Mouse (Mus musculus) kidney, postnatal 4 days (tissue): Measurements from ENCODE around the gene Traf5.

Source experiments
- DNase-seq, 2 experiments: peaks; one replicate each; pipeline ENCODE4 v3.0.0; 2021; ENCODE audit warnings: mixed read lengths in 2 of 2

Traf5 gene

DNA sequence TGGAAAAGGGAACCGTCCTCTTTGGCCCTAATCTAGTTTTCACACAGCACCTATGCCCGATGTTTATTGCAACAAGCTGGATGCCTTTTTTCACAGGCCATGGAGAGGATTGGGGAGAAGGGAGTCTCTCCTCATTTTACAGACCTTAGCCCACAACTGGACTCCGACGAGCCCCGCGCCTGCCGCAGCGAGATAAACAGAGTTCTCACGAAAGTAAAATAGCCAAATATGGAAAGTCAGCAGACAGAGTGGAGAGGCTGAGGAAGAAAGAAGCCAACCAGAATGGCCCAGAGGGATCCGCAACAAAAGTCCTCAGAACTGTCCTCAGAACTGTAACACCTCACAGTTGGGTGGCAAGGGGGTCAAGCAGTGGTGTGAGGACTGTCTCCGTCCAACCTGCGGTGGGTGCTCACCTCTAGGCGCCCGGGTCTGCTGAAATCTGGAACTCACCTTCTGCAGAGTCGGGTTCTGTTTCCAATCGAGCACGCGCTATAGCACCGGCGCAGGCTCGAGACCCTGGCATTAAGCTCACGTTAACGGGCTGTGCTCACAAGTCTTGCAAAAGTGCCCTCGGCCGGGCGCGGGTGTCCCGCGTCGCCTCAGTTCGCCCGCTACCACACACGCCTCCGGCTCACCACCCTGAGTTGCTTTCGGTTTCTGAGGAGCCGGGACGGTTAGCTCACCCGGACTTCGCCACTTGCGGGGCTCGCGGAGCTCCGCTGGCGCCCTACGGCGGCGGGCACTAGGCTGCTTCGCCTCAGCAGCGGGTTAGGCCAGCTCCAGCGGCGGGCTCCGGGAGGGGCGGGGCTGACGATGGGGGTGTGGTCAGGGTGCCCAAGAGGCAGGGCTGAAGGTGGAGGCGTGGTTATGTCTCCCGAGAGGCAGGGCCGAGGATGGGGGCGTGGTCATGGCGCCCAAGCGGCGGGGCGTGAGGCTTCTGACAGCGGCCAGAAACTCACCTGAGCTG, at the start of gene Traf5:
Gene Traf5, minus strand, starts transcription at position 754 of the 967 bp plus-strand sequence.
- DNase-seq, result peak; percentile 99

DNA sequence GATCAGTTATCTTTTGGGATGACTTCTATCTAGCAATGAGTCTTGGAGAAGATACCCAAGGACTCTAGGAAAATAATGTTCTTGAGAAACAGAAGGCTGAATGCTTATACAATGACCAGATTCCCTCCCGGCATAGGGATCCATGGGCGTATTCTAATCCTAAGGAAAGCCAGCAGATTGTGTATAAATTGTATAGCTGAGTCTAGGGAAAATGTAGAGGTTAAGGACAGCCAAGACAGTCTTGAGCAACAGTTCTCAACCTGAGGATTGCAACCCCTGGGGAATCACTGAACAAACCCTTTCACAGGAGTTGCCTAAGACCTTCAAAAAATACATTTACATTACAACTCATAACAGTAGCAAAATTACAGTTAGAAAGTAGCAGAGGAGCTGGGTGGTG, 48.0 kb upstream of the Traf5 start:
- no peak for DNase-seq

DNA sequence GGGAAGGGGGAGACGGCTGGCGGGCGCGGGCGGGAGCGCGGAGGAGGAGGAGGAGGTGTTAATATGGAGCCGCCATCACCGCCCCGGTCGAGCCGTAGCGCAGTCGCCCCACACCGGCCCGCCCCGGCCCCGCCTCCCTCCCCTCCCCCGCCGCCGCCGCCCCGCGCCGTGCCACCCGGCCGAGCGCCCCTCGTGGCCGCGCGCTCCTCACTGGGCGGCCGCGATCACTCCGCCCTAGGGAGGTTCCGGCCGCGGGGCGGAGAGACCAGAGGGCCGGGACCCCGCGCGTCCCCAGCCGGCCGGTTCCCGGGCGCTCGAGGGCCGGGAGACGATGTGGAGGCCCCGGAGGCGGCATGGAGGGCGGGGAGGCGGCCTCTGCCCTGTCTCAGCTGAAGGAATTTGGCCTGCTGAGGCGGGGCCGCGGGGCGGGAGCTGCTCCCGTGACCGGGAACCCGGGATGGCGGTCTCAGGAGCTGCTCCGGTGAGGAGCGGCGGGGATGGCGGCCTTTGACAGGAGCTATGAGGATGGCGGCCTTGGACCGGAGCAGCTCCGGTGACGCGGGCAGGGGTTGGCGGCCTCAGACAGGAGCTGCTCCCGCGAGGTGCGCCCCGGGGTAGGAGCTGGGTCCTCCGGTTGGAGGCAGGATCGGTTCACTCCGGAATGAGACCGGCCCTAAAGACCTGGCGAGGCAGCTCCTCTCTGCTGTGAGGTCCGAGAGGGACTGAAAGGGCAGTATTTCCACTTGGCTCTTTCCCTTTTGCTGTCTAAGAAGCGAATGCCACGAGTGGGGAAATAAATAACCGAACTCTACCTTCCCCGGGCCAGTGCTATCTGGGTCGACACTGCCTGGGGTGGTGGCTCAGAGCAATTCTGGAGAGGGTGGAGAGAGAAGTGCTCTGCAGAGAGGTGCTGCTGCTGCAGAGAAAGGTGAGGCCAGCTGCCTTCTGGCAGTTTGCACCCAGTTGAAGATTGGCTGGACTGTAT, 45.9 kb upstream of the Traf5 start, which contains the start of gene Rcor3:
Gene Rcor3, minus strand, starts transcription at position 137 of the 985 bp plus-strand sequence.
- peak; percentile 83 to 91 for DNase-seq

DNA sequence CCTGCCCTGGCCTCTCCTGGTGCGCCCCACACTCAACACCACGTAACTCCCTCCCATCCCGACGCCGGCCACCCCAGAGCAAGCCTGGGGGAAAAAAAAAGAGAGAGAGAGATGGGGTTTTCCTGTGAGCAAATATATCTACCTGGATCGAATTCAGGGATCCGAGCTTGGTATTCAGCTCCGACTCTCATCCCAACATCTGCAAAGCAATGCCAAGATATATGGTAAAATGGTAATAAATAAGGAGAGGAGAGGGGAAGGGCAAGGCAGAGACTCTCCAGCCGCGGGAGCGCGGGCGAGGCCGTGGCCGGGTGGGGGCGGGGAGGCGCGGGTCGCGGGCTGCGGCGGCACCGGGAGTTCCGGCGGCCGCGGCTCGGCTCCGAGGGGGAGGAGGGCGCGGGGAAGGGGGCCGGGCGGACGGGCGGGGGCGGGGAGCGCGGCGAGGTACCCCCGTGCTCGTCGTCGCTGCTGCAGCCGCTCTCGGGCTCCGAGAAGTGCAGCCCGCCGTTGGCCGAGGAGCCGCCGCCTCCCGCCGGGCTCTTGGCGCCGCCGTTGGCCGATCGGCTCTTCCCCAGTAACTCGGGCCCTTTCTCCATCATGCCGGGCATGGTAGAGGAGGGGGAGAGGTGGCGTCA, 45.0 kb upstream of the Traf5 start:
- DNase-seq, result peak; percentile 64 to 72

DNA sequence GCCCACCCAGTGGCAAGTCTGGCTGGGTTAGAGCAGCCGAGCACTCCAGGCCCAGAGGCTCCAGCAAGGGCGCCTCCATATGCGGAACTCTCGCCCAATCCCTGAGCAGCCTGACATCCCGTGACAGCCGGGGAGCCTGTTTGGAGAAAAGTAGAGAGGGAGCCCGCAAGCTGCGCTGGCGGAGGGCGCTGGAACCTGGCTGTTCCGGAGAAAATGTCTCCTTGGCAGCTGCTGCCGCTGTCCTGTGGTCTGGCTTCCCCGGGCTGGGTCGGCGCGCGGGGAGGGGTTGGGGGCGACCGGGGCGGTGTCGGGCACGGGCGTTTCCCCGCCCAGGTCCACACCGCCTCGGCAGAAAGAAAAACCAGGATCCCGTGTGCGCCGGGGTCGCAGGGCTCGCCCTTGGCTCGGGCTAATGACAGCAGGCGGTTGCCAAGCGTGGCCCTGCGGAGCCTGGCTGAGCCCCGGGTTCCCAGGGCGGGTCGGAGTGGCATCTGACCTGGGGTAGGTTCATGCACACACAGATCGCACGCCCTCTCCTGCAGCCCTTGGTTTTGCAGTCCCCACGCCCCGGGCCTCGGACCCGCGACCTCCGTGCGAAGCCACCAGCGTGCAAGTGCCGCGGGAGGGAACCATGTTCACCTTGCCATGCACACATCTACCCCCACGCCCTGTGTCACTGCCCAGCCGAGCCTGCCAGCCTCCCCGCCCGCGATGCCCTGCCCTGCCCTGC, 44.4 kb upstream of the Traf5 start:
- DNase-seq, result peak; percentile 84 to 91

DNA sequence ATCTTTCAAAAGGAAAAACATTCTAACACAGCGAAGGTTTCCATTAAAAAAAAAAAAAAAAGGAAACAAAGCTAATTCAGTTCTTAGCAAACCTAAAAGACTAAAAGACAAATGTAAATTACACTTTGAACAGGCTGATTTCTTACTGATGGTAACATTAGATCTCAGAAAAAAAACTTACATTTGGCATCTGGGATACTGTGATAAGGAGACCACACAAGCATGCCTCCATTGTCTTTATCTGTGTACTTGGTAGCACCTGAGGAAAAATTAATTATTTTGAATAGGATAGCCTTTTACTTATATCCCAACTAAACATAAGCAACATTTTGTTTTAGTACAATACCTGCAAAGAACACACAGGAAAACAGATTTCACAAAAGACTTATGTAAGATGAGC, 37.8 kb upstream of the Traf5 start:
- no peak for DNase-seq

DNA sequence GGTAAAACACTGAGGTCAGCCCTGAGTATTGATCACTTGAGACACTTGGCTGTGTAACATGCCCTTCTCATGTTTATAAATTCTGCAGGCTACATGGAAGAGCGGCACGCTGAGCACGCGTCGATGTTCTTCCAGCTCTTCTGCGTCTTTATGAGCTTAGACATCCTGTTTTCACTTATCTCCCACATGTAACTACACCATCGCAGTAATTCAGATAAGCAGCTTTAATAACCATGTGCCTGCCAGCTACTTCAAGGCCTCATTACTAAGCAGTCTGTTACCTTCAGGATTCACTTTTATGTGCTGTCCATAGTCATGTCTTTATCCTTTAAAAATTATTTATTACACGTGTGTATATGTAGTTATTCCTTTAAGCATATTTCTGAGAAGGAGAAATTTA, 36.0 kb upstream of the Traf5 start:
- DNase-seq, result no peak

DNA sequence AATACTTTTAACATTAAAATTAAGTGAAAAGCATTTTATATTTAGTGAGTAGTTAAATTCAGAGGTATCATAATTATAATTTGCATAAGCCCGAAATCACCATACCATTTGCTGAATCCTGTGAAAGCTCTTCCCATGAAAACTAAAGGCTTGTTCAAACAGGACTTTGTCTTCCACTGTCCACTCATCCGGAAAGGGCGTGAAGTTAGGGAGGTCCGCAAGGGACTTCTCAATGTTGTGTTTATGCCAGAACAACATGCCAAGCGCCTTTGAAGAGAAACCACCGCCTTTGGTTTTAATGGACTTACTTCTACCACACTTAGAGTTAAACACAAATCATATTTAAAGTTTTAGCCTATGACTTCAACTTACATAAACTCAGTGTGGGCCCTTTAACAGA, 33.4 kb upstream of the Traf5 start:
- peak; percentile 17 to 37 for DNase-seq

DNA sequence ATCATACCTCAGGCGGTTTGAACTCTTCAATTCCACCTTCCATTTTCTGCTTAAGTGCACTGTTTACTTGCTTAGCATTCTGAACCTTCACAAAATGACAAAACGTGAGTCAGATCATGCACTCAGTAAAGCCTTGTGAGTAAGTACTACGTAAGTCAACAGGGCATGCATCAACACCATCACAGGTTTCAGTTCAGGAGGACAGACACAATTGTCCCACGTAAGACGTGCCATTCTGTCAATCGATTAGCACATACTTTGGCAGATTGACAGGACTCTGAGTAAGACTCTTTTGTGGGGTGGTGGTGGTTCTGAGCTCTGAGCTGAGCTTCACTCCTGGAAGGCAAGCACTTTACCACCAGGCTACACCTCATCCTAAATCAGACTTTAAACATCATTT, 23.9 kb upstream of the Traf5 start:
- DNase-seq, result no peak

DNA sequence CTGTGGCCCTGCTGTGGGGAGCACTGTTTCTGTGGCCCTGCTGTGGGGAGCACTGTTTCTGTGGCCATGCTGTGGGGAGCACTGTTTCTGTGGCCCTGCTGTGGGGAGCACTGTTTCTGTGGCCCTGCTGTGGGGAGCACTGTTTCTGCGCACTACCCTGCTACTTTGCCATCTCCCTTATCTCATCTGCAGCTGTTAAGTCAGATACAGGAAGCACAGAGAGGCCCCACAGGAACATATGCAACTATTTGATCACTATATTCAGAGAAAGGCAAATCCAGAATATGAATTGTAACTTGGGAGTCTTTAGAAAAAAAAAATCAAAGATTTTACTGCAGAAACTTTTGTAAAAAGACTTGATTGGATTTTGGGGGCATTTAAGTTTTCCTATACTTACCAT, 23.0 kb upstream of the Traf5 start:
- no peak for DNase-seq

DNA sequence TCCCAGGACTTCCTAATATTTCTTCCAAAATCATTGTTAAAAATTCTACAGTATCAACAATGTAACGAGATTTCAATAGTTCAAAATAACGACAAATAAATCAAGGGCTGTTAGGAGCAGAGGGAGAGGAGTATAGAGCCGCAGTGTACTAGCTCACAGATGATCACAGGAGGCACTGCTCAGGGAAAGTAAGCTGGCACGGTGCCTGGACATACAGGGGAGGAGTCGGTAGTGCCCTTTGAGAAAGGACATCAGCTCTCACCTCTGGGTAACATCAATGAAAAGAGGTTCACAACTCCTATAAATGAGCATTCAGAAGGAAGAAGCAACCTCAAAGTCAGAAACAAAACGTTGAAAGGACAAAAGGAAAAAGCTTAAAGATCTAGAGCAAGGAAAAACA, 16.8 kb upstream of the Traf5 start:
- DNase-seq, result peak; percentile 52 to 64

DNA sequence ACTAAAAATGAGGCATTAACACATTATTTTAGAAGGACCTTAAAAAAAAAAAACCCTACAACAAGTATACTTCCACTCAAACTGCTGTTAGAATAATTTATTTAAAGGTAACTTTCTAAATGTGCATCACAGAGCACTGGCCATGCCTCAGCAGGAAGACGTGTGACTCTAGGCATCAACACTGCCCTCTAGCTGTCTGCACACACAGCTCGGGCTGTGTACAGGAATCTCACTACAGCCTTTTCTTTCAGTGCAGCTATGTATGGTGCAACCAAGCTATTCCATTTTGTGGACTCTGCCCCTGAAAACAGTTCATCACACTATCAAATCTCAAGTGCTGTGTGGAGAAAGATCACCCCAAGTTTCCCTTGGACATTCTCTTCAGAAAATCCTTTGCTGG, 15.0 kb upstream of the Traf5 start:
- peak in 1 of 2 experiments; percentile 64 for DNase-seq

DNA sequence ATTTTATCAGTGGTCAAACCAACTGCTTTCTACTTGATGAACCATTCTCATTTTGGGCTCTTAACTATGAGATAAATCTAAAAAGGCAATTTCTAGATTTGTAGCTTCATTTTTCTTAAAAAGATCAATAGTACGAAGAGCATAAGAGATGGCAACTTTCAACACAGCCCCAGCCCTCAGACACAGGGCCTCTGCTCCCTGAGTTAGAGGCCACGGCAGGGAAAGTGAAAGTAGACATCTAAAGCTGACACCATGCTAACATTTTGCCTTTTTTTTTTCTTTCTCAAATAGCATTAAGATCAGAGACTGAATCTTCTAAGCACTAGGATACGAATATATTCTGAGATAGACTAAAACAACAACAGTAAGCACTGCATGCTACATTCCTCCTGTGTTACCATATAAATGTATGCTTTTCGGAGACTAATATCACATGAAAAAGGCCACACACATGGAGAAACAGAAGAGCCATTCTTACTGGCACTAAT, 13.6 kb upstream of the Traf5 start:
- no peak for DNase-seq

DNA sequence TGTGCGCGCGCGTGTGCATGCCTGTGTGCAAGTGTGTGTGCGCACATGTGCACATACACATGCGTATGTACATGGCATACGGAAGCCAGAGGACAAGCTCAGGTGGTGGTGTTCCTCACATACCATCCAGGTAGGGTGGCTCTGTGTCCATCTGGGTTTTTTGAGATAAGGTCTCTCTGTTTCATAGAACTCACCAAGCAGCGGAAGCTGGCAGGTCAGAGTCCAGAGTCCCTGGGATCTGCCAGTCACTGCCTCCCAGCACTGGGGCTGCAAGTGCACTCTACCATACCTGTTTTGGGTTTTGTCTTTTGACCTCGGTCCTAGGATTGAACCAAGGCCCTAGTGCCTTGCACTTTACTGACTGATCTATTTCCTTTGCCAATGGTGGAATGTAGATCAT, 11.7 kb upstream of the Traf5 start:
- peak in 1 of 2 experiments; percentile 52 for DNase-seq

DNA sequence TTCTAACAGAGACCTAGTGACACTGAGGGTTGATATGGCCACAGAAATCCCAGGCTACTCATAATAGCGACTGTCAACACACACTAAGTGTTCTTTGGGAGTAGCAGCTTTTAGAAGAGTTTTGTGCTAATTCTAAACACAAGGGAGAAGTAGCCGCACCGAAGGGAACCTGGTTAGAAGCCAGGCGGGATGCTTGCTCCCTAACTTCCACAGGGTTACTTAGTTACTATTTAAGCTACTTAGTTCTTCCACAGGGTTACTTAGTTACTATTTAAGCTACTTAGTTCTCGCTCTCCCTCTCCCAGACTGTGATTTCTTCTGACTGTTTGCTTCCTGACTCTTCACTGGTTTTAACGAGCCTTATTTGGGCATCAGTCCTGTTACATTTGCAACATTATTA, 10.8 kb upstream of the Traf5 start:
- no peak for DNase-seq

DNA sequence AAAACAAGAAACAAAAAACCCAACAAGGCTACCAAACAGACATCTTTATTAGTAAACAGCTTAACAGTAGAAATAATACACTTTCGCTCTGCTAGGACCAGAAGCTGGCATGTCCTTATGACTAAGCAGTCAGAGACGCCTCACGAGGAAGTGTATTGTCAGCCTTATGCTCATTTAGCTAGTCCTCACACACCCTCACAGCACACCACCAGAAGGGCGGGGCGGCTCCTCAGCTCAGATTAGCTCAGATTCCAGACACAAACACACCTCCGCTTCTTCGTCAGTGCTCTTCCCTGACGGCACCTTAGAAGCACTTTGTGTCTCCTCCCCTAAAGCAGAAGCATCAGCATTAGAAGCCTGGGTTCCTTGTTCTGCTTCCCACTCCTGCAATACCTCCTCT, 9.0 kb upstream of the Traf5 start:
- DNase-seq, result no peak

DNA sequence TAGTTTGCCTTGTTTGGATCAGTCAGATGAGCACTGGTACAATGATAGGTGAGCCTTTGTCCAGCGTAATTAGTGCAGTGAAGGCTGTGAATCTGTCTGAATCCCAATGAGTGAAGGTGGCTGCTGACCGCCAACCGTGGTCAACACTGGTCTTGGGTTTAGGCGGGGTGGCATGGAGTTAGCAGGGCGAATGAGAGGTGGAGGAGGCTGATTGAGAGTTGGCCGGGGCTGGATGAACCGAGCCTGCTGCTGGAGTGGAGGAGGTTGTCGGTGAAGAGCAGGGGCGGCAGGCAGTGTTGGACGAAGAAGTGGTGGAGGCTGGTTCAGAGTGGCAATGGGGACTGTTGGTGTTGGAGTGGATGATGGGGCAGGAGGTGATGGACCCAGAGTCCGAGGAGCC, 8.4 kb upstream of the Traf5 start:
- DNase-seq, result no peak

DNA sequence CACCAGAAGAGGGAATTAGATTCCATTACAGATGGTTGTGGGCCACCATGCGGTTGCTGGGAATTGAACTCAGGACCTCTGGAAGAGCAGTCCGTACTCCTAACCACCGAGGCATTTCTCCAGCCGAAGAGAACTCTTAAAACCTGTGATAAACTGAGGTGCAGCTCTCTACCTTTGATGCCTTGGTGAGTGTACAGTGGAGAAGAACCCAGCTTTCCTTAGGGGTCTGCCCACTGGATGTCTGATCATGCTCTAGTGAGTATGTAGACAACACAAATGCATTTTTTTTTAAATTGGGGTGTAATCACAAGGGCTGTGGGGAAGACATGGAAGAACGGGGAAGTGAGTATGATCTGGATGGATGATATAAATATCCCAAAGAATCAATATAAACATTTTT, 3.3 kb upstream of the Traf5 start:
- no peak for DNase-seq

DNA sequence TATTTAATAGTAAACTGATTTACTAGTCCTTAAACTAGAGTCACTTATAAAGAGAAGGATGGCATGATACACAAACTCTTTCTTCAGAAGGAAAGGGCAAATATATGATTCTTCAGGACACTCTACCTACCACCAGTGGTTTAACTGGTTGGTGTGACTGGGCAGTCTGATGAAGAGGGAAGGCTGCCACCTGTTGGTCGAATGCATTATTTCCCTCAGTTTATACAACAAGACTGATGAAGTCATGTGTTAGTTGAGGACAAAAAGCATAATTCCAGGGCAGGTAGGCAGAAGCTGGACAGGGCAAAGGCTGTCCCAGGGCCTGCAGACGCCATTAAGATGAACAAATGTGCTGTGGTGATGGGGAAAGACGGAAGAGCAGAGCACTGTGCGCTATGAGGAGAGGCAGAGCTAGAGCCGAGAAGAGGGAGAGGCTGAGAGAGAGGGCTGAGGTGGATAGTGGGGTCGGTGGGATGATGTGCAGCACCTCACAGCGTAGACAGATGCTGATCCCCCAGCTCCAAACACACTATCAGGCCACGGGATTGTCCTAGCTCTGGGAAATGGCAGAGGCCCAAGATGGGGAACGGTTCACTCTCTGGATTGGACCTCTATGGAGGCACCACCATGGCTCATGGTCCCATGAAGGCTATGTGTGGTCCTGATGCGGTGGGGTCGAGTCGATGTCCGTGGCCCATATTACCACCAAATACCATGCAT, 2.3 kb upstream of the Traf5 start:
- DNase-seq, result peak; percentile 79 to 81

DNA sequence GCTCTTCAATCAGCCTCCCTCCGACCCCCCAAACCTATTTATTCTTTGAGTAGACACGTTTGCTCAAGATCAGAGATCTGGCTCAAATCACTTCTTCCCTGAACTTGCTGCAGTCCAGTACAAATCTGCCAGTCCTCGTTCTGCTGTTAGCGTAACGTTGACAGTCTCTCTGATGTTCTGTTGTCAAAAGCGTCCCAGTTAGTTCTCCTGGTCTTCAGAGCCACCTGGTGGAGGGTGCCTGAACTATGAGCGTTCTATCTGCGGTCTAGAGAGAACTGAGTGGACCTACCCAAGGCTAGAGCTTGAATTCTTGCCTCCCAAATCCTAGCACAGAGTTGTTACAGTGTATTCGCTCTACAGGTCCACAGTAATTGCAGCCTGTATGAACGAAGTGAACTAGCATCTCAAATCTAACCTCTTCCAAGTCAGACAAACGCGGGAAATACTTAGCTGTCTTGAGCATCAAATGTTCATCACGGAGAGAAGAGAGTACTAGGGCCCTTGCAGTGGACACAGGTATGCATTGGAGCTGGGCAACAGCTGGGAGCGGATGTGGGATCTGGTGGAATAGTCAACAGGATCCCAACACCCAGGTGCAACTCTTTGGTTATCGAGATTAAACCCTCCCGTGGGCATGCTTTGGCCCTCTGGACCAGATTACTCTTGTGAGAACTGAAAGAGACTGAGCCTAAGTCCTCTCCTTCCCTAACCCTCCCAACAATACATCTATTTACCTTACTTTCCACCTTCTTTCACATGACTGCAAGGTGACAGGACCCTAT, 711 bp upstream of the Traf5 start:
- peak; percentile 91 to 93 for DNase-seq
